In genomic region chr6:31586127-31586526, GRCm38 (mm10) we compare ENCODE assay signal across 14 mouse cellular contexts. TPM values are rescaled to one million over a fixed set of nuclear protein-coding genes. Genes with fewer than 3 reads are reported as not detected.
"Had no signal": no experiment of that assay in that cellular context is flagged by ENCODE, and none has a peak within 500 bp of the region (broad histone marks: within the 10 kb centered on the region; RNA-seq: fewer than 3 reads in every experiment).

No protein-coding gene starts in this region.

- H3K36me3 ChIP-seq: limb, embryonic 10.5 days; midbrain, embryonic 15.5 days; neural tube, embryonic 12.5 days; stomach, embryonic 15.5 days had no signal

- H3K27ac ChIP-seq: limb, embryonic 10.5 days; midbrain, embryonic 15.5 days; neural tube, embryonic 12.5 days; stomach, embryonic 15.5 days had no signal

- H3K4me2 ChIP-seq: midbrain, embryonic 11.5 days; midbrain, embryonic 15.5 days; neural tube, embryonic 12.5 days; stomach, embryonic 15.5 days had no signal

- DNase-seq: kidney, adult 8-10 months; kidney, postnatal 36 days; layer of hippocampus, adult 9-11 months; lung, adult 2 months; lung, postnatal 36 days; thymus, postnatal 36 days had no signal

- H3K9me3 ChIP-seq: limb, embryonic 10.5 days; midbrain, embryonic 15.5 days; neural tube, embryonic 12.5 days; stomach, embryonic 15.5 days had no signal

- H3K27me3 ChIP-seq: midbrain, embryonic 15.5 days; neural tube, embryonic 12.5 days; stomach, embryonic 15.5 days had no signal

- H3K4me3 ChIP-seq: limb, embryonic 10.5 days; midbrain, embryonic 15.5 days; neural tube, embryonic 12.5 days; stomach, embryonic 15.5 days had no signal

- H3K4me1 ChIP-seq: midbrain, embryonic 15.5 days; neural tube, embryonic 12.5 days; stomach, embryonic 15.5 days had no signal

- H3K9ac ChIP-seq: midbrain, embryonic 15.5 days; neural tube, embryonic 12.5 days; stomach, embryonic 15.5 days had no signal

- ATAC-seq: intestine, postnatal 0 days; lung, postnatal 0 days; midbrain, embryonic 15.5 days had no signal

RNA-seq across cellular contexts. Expression of gene Podxl, which starts 22.3 kb away (rescaled TPM):
- total RNA-seq: megakaryocyte, adult 5-6 weeks had no signal
